Mouse (Mus musculus): ENCODE data around the gene Glcci1.

- no peak for TF ChIP-seq CTCF (IDR thresholded peaks at IDR 0.05; ENCODE audit: low read depth)
- TF ChIP-seq EP300 (IDR thresholded peaks at IDR 0.05; ENCODE audit: low read depth) = no peak
These were observed 12.0 kb upstream of the Glcci1 start for GRCm38 (mm10) chr6:8497234-8497867.
